Mouse (Mus musculus): ENCODE measurements around the gene Acbd3.

- no peak for TF ChIP-seq CTCF (IDR thresholded peaks at IDR 0.05; ENCODE audit: extremely low read depth, insufficient read depth, insufficient read length, insufficient replicate concordance)
- TF ChIP-seq POLR2A (IDR thresholded peaks at IDR 0.05; ENCODE audit: low read depth, low read length), result no peak
Observed at GRCm38 (mm10) chr1:180772291-180772690, 46.4 kb downstream of the Acbd3 start.

Data from spleen, adult 2 months (tissue).